Mouse (Mus musculus) testis, adult 2 months (tissue): ENCODE results near the gene Otud5. TPM values are rescaled to one million over a fixed set of nuclear protein-coding genes. Genes with fewer than 3 reads are reported as not detected.
A peak's percentile ranks its signal among the peaks of the same experiment; 100 is the strongest.
"Not testable (repeated sequence)": the region's sequence is repeated elsewhere in the genome, so short reads cannot be mapped to it uniquely, and the experiment has no call there.

Experiments used
- H3K27ac ChIP-seq: fragments of 200-500 bp; 2 replicates; pipeline ENCODE4 v1.5.1; 2012; ENCODE audit warnings: low read depth, low read length; ENCODE audit not compliant: control insufficient read depth, insufficient read depth
- H3K27me3 ChIP-seq: fragments of 200-500 bp; 2 replicates; pipeline ENCODE4 v1.6.1; 2012; ENCODE audit warnings: mild to moderate bottlenecking, low read length, moderate library complexity; ENCODE audit not compliant: control insufficient read depth, insufficient read depth
- H3K36me3 ChIP-seq: fragments of 200-500 bp; 2 replicates; pipeline ENCODE4 v1.6.1; 2012; ENCODE audit warnings: mild to moderate bottlenecking, low read length; ENCODE audit not compliant: control insufficient read depth, insufficient read depth
- H3K4me1 ChIP-seq: fragments of 200-500 bp; 2 replicates; pipeline ENCODE4 v1.6.1; 2012; ENCODE audit warnings: low read length; ENCODE audit not compliant: control insufficient read depth, insufficient read depth
- H3K4me3 ChIP-seq: fragments of 200-500 bp; 2 replicates; pipeline ENCODE4 v1.5.1; 2012; ENCODE audit warnings: low read depth, mild to moderate bottlenecking, low read length, moderate library complexity, mixed read lengths; ENCODE audit not compliant: control insufficient read depth
- CTCF ChIP-seq: fragments of 200-500 bp; IDR thresholded peaks from 2 replicates; pipeline ENCODE4 v1.5.1; 2012; ENCODE audit warnings: low read depth, mild to moderate bottlenecking, inconsistent platforms, low read length, moderate library complexity; ENCODE audit not compliant: control insufficient read depth, insufficient read depth, insufficient replicate concordance
- POLR2A ChIP-seq: fragments of 200-500 bp; IDR thresholded peaks from 2 replicates; pipeline ENCODE4 v1.6.1; 2012; ENCODE audit warnings: low read depth, mild to moderate bottlenecking, inconsistent platforms, low read length, moderate library complexity; ENCODE audit not compliant: control insufficient read depth
- polyA plus RNA-seq: library from polyadenylated mRNA; depleted of rRNA; stranded (reverse); fragments of >200 nt; gene quantifications from 2 replicates; pipeline ENCODE4 v1.2.3, GENCODE M21; 2012

The Otud5 gene
- polyA plus RNA-seq, 1 experiment = 8.2 TPM

GRCm38 (mm10) chrX:7879819-7880218 lies 38.7 kb downstream of the Otud5 start:
- peak overlapping the region; percentile 50 for H3K4me3 ChIP-seq
- H3K4me1 ChIP-seq = peaks cover 16% of the 10 kb centered on the region
- TF ChIP-seq POLR2A = 0 out of 2 replicates have a peak, but pooled peaks have one; percentile 19
- 0 out of 2 replicates have a peak, but pooled peaks have one; percentile 13 for TF ChIP-seq CTCF
- H3K27ac ChIP-seq = peak overlapping the region; percentile 80
- no peaks in the 10 kb centered on the region for H3K36me3 ChIP-seq
- no peaks in the 10 kb centered on the region for H3K27me3 ChIP-seq

- H3K4me3 ChIP-seq = peak within 1 kb of the TSS; percentile 98
- H3K27ac ChIP-seq = peak within 1 kb of the TSS; percentile 96
- H3K27me3 ChIP-seq = no peaks in the 10 kb centered on the region
- TF ChIP-seq POLR2A (peak; percentile 74), CTCF (no peak)
- H3K36me3 ChIP-seq = no peaks in the 10 kb centered on the region
- peaks cover 11% of the 10 kb centered on the region for H3K4me1 ChIP-seq
Measured at GRCm38 (mm10) chrX:7883841-7884567, 42.8 kb downstream of the Otud5 start, which contains the start of gene Slc35a2. Gene Slc35a2 (plus strand): TSS chrX:7884028.

GRCm38 (mm10) chrX:7898211-7898610 lies 57.0 kb downstream of the Otud5 start:
- peak overlapping the region; percentile 87 for H3K27ac ChIP-seq

GRCm38 (mm10) chrX:7898880-7899874 lies 58.0 kb downstream of the Otud5 start, which contains the start of the genes Pqbp1 and Timm17b:
Gene Pqbp1 (minus strand): TSS chrX:7899269.
Gene Timm17b (plus strand): TSS chrX:7899357.
- Histone ChIP-seq H3K36me3 (no peaks in the 10 kb centered on the region), H3K27me3 (no peaks in the 10 kb centered on the region), H3K4me3 (peak within 1 kb of the TSS; percentile 91), H3K27ac (peak within 1 kb of the TSS; percentile 95), H3K4me1 (no peaks in the 10 kb centered on the region; the same call in 1 of the 2 replicates)
- TF ChIP-seq CTCF = no peak
- TF ChIP-seq POLR2A = peak; percentile 55

More at GRCm38 (mm10) chrX:7898211-7898610, 57.0 kb downstream of the Otud5 start:
- Histone ChIP-seq H3K4me1 (peaks cover 2% of the 10 kb centered on the region), H3K4me3 (peak overlapping the region; percentile 91), H3K36me3 (no peaks in the 10 kb centered on the region), H3K27me3 (no peaks in the 10 kb centered on the region)
- TF ChIP-seq POLR2A (no peak), CTCF (no peak)

GRCm38 (mm10) chrX:7904441-7904840 lies 63.3 kb downstream of the Otud5 start:
- Histone ChIP-seq H3K4me3 (no peak overlapping the region), H3K27me3 (no peaks in the 10 kb centered on the region), H3K36me3 (no peaks in the 10 kb centered on the region), H3K27ac (no peak overlapping the region), H3K4me1 (no peaks in the 10 kb centered on the region; the same call in 1 of the 2 replicates)
- TF ChIP-seq POLR2A (no peak), CTCF (no peak)

- Histone ChIP-seq H3K4me3 (no peak within 1 kb of the TSS), H3K27me3 (no peaks in the 10 kb centered on the region)
- TF ChIP-seq POLR2A = no peak
- no peak for TF ChIP-seq CTCF
Measured at GRCm38 (mm10) chrX:7907735-7908134, 66.6 kb downstream of the Otud5 start, which contains the start of gene Gm10491. Gene Gm10491 (minus strand): TSS chrX:7907835.

GRCm38 (mm10) chrX:7909242-7909641 lies 68.1 kb downstream of the Otud5 start, which contains the start of gene Gm10490:
Gene Gm10490 (plus strand): TSS chrX:7909542.
- H3K4me1 ChIP-seq, H3K4me3 ChIP-seq, H3K27ac ChIP-seq, H3K36me3 ChIP-seq, H3K27me3 ChIP-seq: not testable (repeated sequence)

More at GRCm38 (mm10) chrX:7907735-7908134, 66.6 kb downstream of the Otud5 start, which contains the start of gene Gm10491:
- Histone ChIP-seq H3K4me1 (no peaks in the 10 kb centered on the region), H3K27ac (no peak within 1 kb of the TSS), H3K36me3 (no peaks in the 10 kb centered on the region)
